In genomic region chr8:69749544-69750454, GRCm38 (mm10) we compare ENCODE assay signal across 8 mouse cellular contexts. TPM values are rescaled to one million over a fixed set of nuclear protein-coding genes. Genes with fewer than 3 reads are reported as not detected.
DNase-seq lines count a peak whose midpoint lies in the region; ATAC-seq and TF ChIP-seq lines count a peak whose summit lies in the region.

TSS of gene Zfp963 (minus strand) at chr8:69749970.

- H3K4me1 ChIP-seq in heart, embryonic 12.5 days (replicated peaks), result peaks cover 3% of the 10 kb centered on the region
- 0 out of 2 replicates have a peak, but pooled peaks cover 3% of the 10 kb centered on the region for H3K4me1 ChIP-seq in kidney, postnatal 0 days (replicated peaks; ENCODE audit: insufficient read depth, low read length)
- H3K4me1 ChIP-seq in liver, embryonic 11.5 days (replicated peaks; ENCODE audit: control insufficient read depth, insufficient read depth, low read length), result peaks cover 15% of the 10 kb centered on the region
- peaks cover 8% of the 10 kb centered on the region; the same call in 1 of the 2 replicates for H3K4me1 ChIP-seq in stomach, embryonic 14.5 days (ENCODE audit: control insufficient read depth, insufficient read depth, low read length)

- no peaks in the 10 kb centered on the region for H3K9me3 ChIP-seq in heart, embryonic 12.5 days (replicated peaks)
- no peaks in the 10 kb centered on the region for H3K9me3 ChIP-seq in kidney, postnatal 0 days (replicated peaks; ENCODE audit: low read length)
- no peaks in the 10 kb centered on the region for H3K9me3 ChIP-seq in liver, embryonic 11.5 days (ENCODE audit: control insufficient read depth, low read length)
- H3K9me3 ChIP-seq in stomach, embryonic 14.5 days (ENCODE audit: control insufficient read depth, low read depth, low read length), result no peaks in the 10 kb centered on the region

- peak within 1 kb of the TSS; percentile 99 for H3K27ac ChIP-seq in heart, embryonic 12.5 days (ENCODE audit: poor library complexity, severe bottlenecking)
- peak within 1 kb of the TSS; percentile 98 for H3K27ac ChIP-seq in kidney, postnatal 0 days
- peak within 1 kb of the TSS; percentile 94 for H3K27ac ChIP-seq in liver, embryonic 11.5 days (ENCODE audit: low read depth, low read length)
- H3K27ac ChIP-seq in stomach, embryonic 14.5 days (ENCODE audit: low read length), result peak within 1 kb of the TSS; percentile 93

- peak; percentile 97 for DNase-seq in CD4-positive helper T cell, adult 2 months (ENCODE audit: low read depth, low spot score)
- peak; percentile 87 for DNase-seq in brain, embryonic 18.5 days (ENCODE audit: low read depth, low spot score)
- DNase-seq in kidney, postnatal 0 days (ENCODE audit: low spot score), result peak; percentile 96
- peak; percentile 94 for DNase-seq in liver, embryonic 11.5 days (ENCODE audit: low spot score)
- DNase-seq in naive thymus-derived CD4-positive, alpha-beta T cell, adult 2 months (ENCODE audit: low read depth), result peak; percentile 99

- H3K9ac ChIP-seq in heart, embryonic 12.5 days, result peak within 1 kb of the TSS; percentile 92
- H3K9ac ChIP-seq in kidney, postnatal 0 days (ENCODE audit: low read depth, low read length), result peak within 1 kb of the TSS; percentile 87
- H3K9ac ChIP-seq in liver, embryonic 11.5 days (ENCODE audit: low read depth, low read length), result peak within 1 kb of the TSS; percentile 82
- peak within 1 kb of the TSS; percentile 75 for H3K9ac ChIP-seq in stomach, embryonic 14.5 days (replicated peaks; ENCODE audit: low read depth, low read length)

- H3K27me3 ChIP-seq in heart, embryonic 12.5 days (replicated peaks), result no peaks in the 10 kb centered on the region
- no peaks in the 10 kb centered on the region for H3K27me3 ChIP-seq in kidney, postnatal 0 days (ENCODE audit: insufficient read depth, low read length)
- H3K27me3 ChIP-seq in liver, embryonic 11.5 days (replicated peaks; ENCODE audit: control insufficient read depth, insufficient read depth, low read length), result no peaks in the 10 kb centered on the region
- H3K27me3 ChIP-seq in stomach, embryonic 14.5 days (ENCODE audit: control insufficient read depth, insufficient read depth, low read length), result no peaks in the 10 kb centered on the region

- peaks cover 10% of the 10 kb centered on the region; the same call in 1 of the 2 replicates for H3K36me3 ChIP-seq in heart, embryonic 12.5 days
- no peaks in the 10 kb centered on the region for H3K36me3 ChIP-seq in kidney, postnatal 0 days (ENCODE audit: insufficient read depth, low read length)
- H3K36me3 ChIP-seq in liver, embryonic 11.5 days (ENCODE audit: control insufficient read depth, insufficient read depth, low read length), result no peaks in the 10 kb centered on the region
- 0 out of 2 replicates have a peak, but pooled peaks cover 3% of the 10 kb centered on the region for H3K36me3 ChIP-seq in stomach, embryonic 14.5 days (ENCODE audit: control insufficient read depth, insufficient read depth, low read length)

- H3K4me3 ChIP-seq in heart, embryonic 12.5 days, result peak within 1 kb of the TSS; percentile 68
- H3K4me3 ChIP-seq in kidney, postnatal 0 days (replicated peaks; ENCODE audit: low read depth, low read length), result peak within 1 kb of the TSS; percentile 58
- peak within 1 kb of the TSS; percentile 71 for H3K4me3 ChIP-seq in liver, embryonic 11.5 days (ENCODE audit: low read depth, low read length)
- peak within 1 kb of the TSS; percentile 62 for H3K4me3 ChIP-seq in stomach, embryonic 14.5 days (ENCODE audit: low read depth, low read length)

- ATAC-seq in erythroid progenitor cell, adult 5-6 weeks (replicated peaks; ENCODE audit: low FRiP score, poor library complexity, severe bottlenecking), result peak; percentile 91
- peak; percentile 99 for ATAC-seq in heart, embryonic 12.5 days (ENCODE audit: insufficient number of reproducible peaks, low FRiP score)
- ATAC-seq in kidney, postnatal 0 days (replicated peaks; ENCODE audit: low FRiP score, low read depth), result peak; percentile 100
- peak; percentile 98 for ATAC-seq in liver, embryonic 11.5 days (replicated peaks; ENCODE audit: low FRiP score)
- peak; percentile 99 for ATAC-seq in stomach, embryonic 14.5 days (ENCODE audit: insufficient number of reproducible peaks, insufficient read depth, low FRiP score, low read depth)

- TF ChIP-seq CTCF in kidney, postnatal 0 days (IDR thresholded peaks at IDR 0.05; ENCODE audit: low read depth), result no peak; the same call in 1 of the 2 replicates

- peak within 1 kb of the TSS; percentile 55 for H3K4me2 ChIP-seq in heart, embryonic 12.5 days
- peak within 1 kb of the TSS; percentile 56 for H3K4me2 ChIP-seq in kidney, postnatal 0 days (ENCODE audit: low read length)
- H3K4me2 ChIP-seq in liver, embryonic 11.5 days, result peak within 1 kb of the TSS; percentile 62
- H3K4me2 ChIP-seq in stomach, embryonic 14.5 days (replicated peaks; ENCODE audit: low read depth, low read length), result peak within 1 kb of the TSS; percentile 43

- 3% methylated on average over 48 of the region's 48 CpGs for WGBS in heart, embryonic 12.5 days
- WGBS in kidney, postnatal 0 days, result 3% methylated on average over 48 of the region's 48 CpGs
- WGBS in liver, embryonic 11.5 days, result 4% methylated on average over 48 of the region's 48 CpGs
- 2% methylated on average over 48 of the region's 48 CpGs for WGBS in stomach, embryonic 14.5 days

RNA-seq across cellular contexts. Expression of gene Zfp963, which starts in this region (rescaled TPM):
- total RNA-seq in erythroid progenitor cell, adult 5-6 weeks (2015; ENCODE audit: low replicate concordance), result 3.4 and 16.6 TPM in 2 replicates
- 7.1 and 8.5 TPM in 2 replicates for total RNA-seq in erythroid progenitor cell, adult 5-6 weeks (2017; ENCODE audit: low replicate concordance)
- 2.9 and 3.3 TPM in 2 replicates for polyA plus RNA-seq in heart, embryonic 12.5 days (2016; fragmentation: Nextera tagmentation; extraction: Ambion mirVana)
- 5.3 TPM in 2 replicates for polyA plus RNA-seq in kidney, postnatal 0 days (2015; fragmentation: Nextera tagmentation; extraction: Ambion mirVana)
- 3.8 and 4.1 TPM in 2 replicates for polyA plus RNA-seq in liver, embryonic 11.5 days (2014; fragmentation: Nextera tagmentation; extraction: Ambion mirVana)
- polyA plus RNA-seq in stomach, embryonic 14.5 days (2014; fragmentation: Nextera tagmentation; extraction: Ambion mirVana), result 6.1 and 6.3 TPM in 2 replicates

Comparison
In these comparisons a context has a peak if more than half of its experiments do, and no peak if none do; other contexts are left out.
1. Peak in every context shown above with its lines: DNase-seq, ATAC-seq, H3K4me3 ChIP-seq and H3K27ac ChIP-seq.